Mouse (Mus musculus) CH12.LX (cell line): Measurements from ENCODE around the gene Lrrk2. TPM values are rescaled to one million over a fixed set of nuclear protein-coding genes. Genes with fewer than 3 reads are reported as not detected.

Source experiments
- DNase-seq: peaks from one replicate; pipeline ENCODE4 v3.0.0-alpha.2; 2013; ENCODE audit errors: extremely low read depth
- H3K27ac ChIP-seq: 2 replicates; pipeline ENCODE4 v1.5.1; 2012; ENCODE audit warnings: low read depth, mild to moderate bottlenecking, control low read depth, moderate library complexity; ENCODE audit not compliant: insufficient read depth
- H3K27me3 ChIP-seq: replicated peaks from 2 replicates; pipeline ENCODE3; 2012; ENCODE audit warnings: inconsistent platforms
- H3K36me3 ChIP-seq, 2 experiments: replicated peaks in 1 of 2; 2 replicates each; pipeline versions ENCODE3 to v1.6.1; 2012; ENCODE audit warnings: inconsistent platforms in 1 of 2, low read length in 1 of 2, mild to moderate bottlenecking in 1 of 2, mixed read lengths in 1 of 2, moderate library complexity in 1 of 2; ENCODE audit not compliant: control insufficient read depth in 1 of 2, insufficient read depth in 1 of 2
- H3K4me1 ChIP-seq, 2 experiments: 2 replicates each; pipeline ENCODE4 v1.6.1; 2012; ENCODE audit warnings: inconsistent platforms in 1 of 2, moderate library complexity in 1 of 2; ENCODE audit not compliant: insufficient read depth in 2 of 2, control insufficient read depth in 1 of 2
- H3K4me2 ChIP-seq: 2 replicates; pipeline ENCODE4 v1.6.1; 2012; ENCODE audit warnings: low read depth, mild to moderate bottlenecking, control low read depth; ENCODE audit not compliant: poor library complexity, insufficient read depth, severe bottlenecking
- H3K4me3 ChIP-seq, 3 experiments: fragments of 150-350 bp in 1 of 3; sonication (generic) in 1 of 3; replicated peaks in 1 of 3; 2 replicates each; pipeline versions ENCODE3 to v1.5.1; 2011 to 2012; ENCODE audit warnings: low read depth in 2 of 3, low read length in 2 of 3, mild to moderate bottlenecking in 2 of 3, moderate library complexity in 2 of 3, control low read depth in 1 of 3, improper control_type of control experiment in 1 of 3, inconsistent platforms in 1 of 3, mixed read lengths in 1 of 3; ENCODE audit not compliant: poor library complexity in 1 of 3
- H3K79me2 ChIP-seq: replicated peaks from 2 replicates; pipeline ENCODE4 v1.6.1; 2012; ENCODE audit warnings: mild to moderate bottlenecking, moderate library complexity; ENCODE audit not compliant: control insufficient read depth, poor library complexity, insufficient read depth, severe bottlenecking; ENCODE audit errors: extremely low read depth
- H3K9ac ChIP-seq: 2 replicates; pipeline ENCODE4 v1.6.1; 2012; ENCODE audit warnings: low read depth, mild to moderate bottlenecking, control low read depth, moderate library complexity; ENCODE audit not compliant: insufficient read depth
- H3K9me3 ChIP-seq: replicated peaks from 2 replicates; pipeline ENCODE3; 2012; ENCODE audit warnings: low read length, inconsistent platforms, mixed read lengths
- HCFC1 ChIP-seq: IDR thresholded peaks from 2 replicates; pipeline ENCODE4 v1.6.1; 2012; ENCODE audit warnings: low read depth, mild to moderate bottlenecking, inconsistent platforms, low read length, improper control_type of control experiment
- JUN ChIP-seq: IDR thresholded peaks from 2 replicates; pipeline ENCODE4 v1.6.1; 2011; ENCODE audit warnings: low read depth, mild to moderate bottlenecking, low read length, improper control_type of control experiment, moderate library complexity; ENCODE audit not compliant: insufficient read depth
- JUND ChIP-seq: conservative IDR thresholded peaks from 2 replicates; pipeline ENCODE4 v1.6.1; 2011; ENCODE audit warnings: low read depth, low read length, improper control_type of control experiment
- MAFK ChIP-seq: IDR thresholded peaks from 2 replicates; pipeline ENCODE4 v1.6.1; 2011; ENCODE audit warnings: low read length, improper control_type of control experiment; ENCODE audit not compliant: insufficient replicate concordance
- MXI1 ChIP-seq: IDR thresholded peaks from 2 replicates; pipeline ENCODE4 v1.6.1; 2011; ENCODE audit warnings: mild to moderate bottlenecking, low read depth, low read length, improper control_type of control experiment
- NRF1 ChIP-seq: IDR thresholded peaks from 2 replicates; pipeline ENCODE4 v1.6.1; 2014; ENCODE audit warnings: low read depth, mild to moderate bottlenecking, inconsistent platforms, low read length, improper control_type of control experiment, moderate library complexity
- POLR2A ChIP-seq: IDR thresholded peaks from 2 replicates; pipeline ENCODE4 v1.6.1; 2011; ENCODE audit warnings: low read depth, mild to moderate bottlenecking, improper control_type of control experiment, low read length
- RAD21 ChIP-seq: IDR thresholded peaks from 2 replicates; pipeline ENCODE4 v1.6.1; 2011; ENCODE audit warnings: low read depth, mild to moderate bottlenecking, low read length, improper control_type of control experiment, moderate library complexity
- RCOR1 ChIP-seq: conservative IDR thresholded peaks from 2 replicates; pipeline ENCODE4 v1.6.1; 2012; ENCODE audit warnings: low read depth, mild to moderate bottlenecking, inconsistent platforms, low read length, improper control_type of control experiment
- SMC3 ChIP-seq: IDR thresholded peaks from 2 replicates; pipeline ENCODE4 v1.6.1; 2011; ENCODE audit warnings: low read depth, low read length, improper control_type of control experiment
- TBP ChIP-seq: conservative IDR thresholded peaks from 2 replicates; pipeline ENCODE4 v1.6.1; 2011; ENCODE audit warnings: low read depth, low read length, improper control_type of control experiment
- USF2 ChIP-seq: conservative IDR thresholded peaks from 2 replicates; pipeline ENCODE4 v1.6.1; 2011; ENCODE audit warnings: low read depth, low read length, improper control_type of control experiment
- ZKSCAN1 ChIP-seq: IDR thresholded peaks from 2 replicates; pipeline ENCODE4 v1.6.1; 2012; ENCODE audit warnings: low read depth, inconsistent platforms, low read length, improper control_type of control experiment, borderline replicate concordance
- dilution Hi-C: fragments of 300-500 bp; cut with MboI; formaldehyde crosslinking; loops from 2 replicates; pipeline ENCODE4 v1.14.3; 2020; ENCODE audit warnings: low sequenced_read_pairs; ENCODE audit not compliant: extremely low pct_unique_long_range_greater_than_20kb, extremely low pct_ligation_motif_present
- in situ Hi-C: fragments of 300-500 bp; cut with MboI; formaldehyde crosslinking; loops from 3 replicates; pipeline ENCODE4 v1.14.3; 2019; ENCODE audit warnings: low sequenced_read_pairs, low pct_ligation_motif_present, low pct_unique_long_range_greater_than_20kb, mixed read lengths
- polyA plus RNA-seq: library from polyadenylated mRNA; unstranded; fragments of >175 nt; gene quantifications from 2 replicates; pipeline ENCODE4 v1.2.1, GENCODE M21; 2012; ENCODE audit warnings: low read depth; ENCODE audit not compliant: insufficient read length
- total RNA-seq, 2 experiments: library from RNA; depleted of rRNA; stranded (reverse); fragments of 300-350 nt in 1 of 2; fragments of >200 nt in 1 of 2; gene quantifications; 2 replicates each; pipeline ENCODE4 v1.2.3; 2012 to 2014

Lrrk2 gene
- total and polyA plus RNA-seq, 3 experiments, result not detected

- no peaks in the 10 kb centered on the region for H3K27me3 ChIP-seq
- in situ Hi-C loops (no loop called here), dilution Hi-C loops (no loop called here)
- peaks cover 60% of the 10 kb centered on the region for H3K9me3 ChIP-seq
- TF ChIP-seq JUN (no peak), RCOR1 (no peak), NRF1 (no peak), SMC3 (no peak), MXI1 (no peak), TBP (no peak), USF2 (no peak), MAFK (no peak), RAD21 (no peak), HCFC1 (no peak)
- no peak overlapping the region for H3K4me3 ChIP-seq
- no peaks in the 10 kb centered on the region for H3K79me2 ChIP-seq
- no peaks in the 10 kb centered on the region for H3K36me3 ChIP-seq
- no peak for DNase-seq
- no peak overlapping the region for H3K27ac ChIP-seq
- H3K9ac ChIP-seq, result no peak overlapping the region
- no peak overlapping the region for H3K4me2 ChIP-seq
- H3K4me1 ChIP-seq, result no peaks in the 10 kb centered on the region
Observed at GRCm38 (mm10) chr15:91660277-91661078, 12.5 kb upstream of the Lrrk2 start.

DNA sequence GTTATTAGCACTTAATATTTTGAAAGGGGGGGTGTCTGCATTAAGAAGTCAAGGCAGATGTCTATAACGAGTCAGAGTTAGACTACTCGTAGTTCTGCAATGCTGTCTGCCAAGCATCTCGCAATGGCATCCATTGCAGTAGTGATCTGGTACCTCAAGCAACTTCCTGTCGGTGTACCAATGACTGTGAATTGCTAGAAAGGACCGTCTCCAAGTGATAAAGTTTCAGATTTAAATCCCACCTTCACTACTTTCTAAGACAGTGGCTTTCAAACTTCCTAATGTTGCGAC lies 12.0 kb upstream of the Lrrk2 start:
- Histone ChIP-seq H3K27me3 (no peaks in the 10 kb centered on the region), H3K9ac (no peak overlapping the region), H3K9me3 (peaks cover 57% of the 10 kb centered on the region), H3K36me3 (no peaks in the 10 kb centered on the region), H3K79me2 (no peaks in the 10 kb centered on the region), H3K27ac (no peak overlapping the region), H3K4me2 (no peak overlapping the region), H3K4me3 (no peak overlapping the region), H3K4me1 (no peaks in the 10 kb centered on the region)
- TF ChIP-seq ZKSCAN1, result no peak
- TF ChIP-seq JUND, result no peak
- TF ChIP-seq MAFK, result no peak
- no peak for TF ChIP-seq MXI1
- no peak for TF ChIP-seq RAD21
- TF ChIP-seq POLR2A, result no peak
- TF ChIP-seq RCOR1, result no peak
- DNase-seq, result no peak
- in situ Hi-C loops, result no loop called here
- dilution Hi-C loops, result no loop called here
